Mouse (Mus musculus): ENCODE data around the gene Lrfn4.

Lrfn4 gene

GRCm38 (mm10) chr19:4615151-4616093, at the start of gene Lrfn4:
Gene Lrfn4 (minus strand): TSS chr19:4615667.
- peak; percentile 91 for DNase-seq

DNA sequence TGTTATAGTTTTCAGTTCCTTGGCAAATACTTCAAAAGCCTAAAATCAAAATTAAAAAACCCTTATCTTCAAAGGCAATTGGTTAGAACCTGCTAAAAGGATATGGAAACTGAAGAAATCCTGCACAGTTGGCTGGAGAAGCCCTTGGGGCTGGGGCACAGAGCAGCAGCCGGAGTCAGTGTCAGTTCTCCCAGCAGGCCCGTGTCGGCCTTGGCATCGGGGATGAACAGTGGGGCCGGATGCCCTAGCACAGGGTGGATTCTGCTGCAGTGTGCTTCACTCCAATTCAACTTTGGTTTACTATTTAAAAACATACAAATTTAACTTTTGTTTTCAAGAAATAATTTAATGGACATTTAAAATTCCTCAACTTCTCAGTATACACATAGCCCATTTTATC, 42.7 kb upstream of the Lrfn4 start:
- DNase-seq, result no peak

- DNase-seq, result peak; percentile 63
Measured at GRCm38 (mm10) chr19:4646917-4647492, 31.5 kb upstream of the Lrfn4 start.

- peak; percentile 66 for DNase-seq
Measured at GRCm38 (mm10) chr19:4644271-4644670, 28.8 kb upstream of the Lrfn4 start.

GRCm38 (mm10) chr19:4635986-4636385, 20.5 kb upstream of the Lrfn4 start:
- no peak for DNase-seq

DNA sequence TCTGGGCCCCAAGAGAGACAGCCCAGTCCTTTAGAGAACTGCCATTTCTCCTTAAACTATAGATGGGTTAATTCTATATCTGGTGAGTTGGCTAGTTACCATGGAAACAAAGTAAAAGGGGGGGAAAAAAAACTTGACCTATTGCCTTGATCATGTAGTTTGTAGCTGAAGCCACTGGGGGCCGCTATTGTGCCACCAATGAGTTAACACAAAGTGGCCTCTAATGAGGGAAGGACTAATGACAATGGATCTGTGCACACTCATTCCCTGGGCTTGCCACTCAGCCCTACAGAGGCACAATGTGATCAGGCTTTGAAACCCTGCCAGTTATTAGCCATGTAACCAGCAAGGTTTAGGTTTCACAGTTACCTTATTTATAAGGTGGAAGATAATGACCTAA, 13.4 kb upstream of the Lrfn4 start:
- peak; percentile 80 for DNase-seq

DNA sequence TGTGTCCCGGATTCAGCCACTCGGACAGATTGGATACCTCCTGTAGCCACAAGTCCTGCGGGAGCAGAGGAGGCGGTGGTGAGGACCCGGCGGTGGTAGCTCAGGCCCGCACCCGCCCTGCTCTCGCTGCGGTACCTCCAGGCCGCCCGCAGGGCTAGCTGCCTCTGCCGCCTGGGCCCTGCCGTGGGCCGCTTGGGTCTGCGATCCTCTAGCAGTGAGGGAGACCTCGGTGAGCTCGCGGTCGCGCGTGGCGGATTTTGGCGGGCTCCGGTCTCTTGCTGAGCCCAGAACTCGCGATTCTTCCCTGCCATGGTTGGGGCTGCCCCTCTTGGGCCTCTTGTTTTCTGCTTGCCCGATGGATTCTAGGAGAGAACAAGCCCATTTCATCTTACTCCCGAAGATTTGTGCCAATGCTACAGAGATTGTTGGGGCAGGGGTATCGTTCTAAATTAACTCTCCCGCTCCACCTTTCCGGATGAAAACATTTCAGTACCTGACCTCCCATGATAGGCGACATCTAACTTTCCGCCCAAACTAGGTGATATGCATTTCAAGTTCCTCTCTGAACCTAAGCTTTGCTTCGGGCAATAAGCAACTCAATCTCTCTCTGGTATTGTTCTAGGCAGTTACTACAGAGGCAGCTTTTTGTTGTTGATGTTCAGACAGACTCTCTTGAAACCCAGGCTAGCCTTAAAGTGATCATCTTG, 10.5 kb upstream of the Lrfn4 start:
- DNase-seq, result no peak

DNA sequence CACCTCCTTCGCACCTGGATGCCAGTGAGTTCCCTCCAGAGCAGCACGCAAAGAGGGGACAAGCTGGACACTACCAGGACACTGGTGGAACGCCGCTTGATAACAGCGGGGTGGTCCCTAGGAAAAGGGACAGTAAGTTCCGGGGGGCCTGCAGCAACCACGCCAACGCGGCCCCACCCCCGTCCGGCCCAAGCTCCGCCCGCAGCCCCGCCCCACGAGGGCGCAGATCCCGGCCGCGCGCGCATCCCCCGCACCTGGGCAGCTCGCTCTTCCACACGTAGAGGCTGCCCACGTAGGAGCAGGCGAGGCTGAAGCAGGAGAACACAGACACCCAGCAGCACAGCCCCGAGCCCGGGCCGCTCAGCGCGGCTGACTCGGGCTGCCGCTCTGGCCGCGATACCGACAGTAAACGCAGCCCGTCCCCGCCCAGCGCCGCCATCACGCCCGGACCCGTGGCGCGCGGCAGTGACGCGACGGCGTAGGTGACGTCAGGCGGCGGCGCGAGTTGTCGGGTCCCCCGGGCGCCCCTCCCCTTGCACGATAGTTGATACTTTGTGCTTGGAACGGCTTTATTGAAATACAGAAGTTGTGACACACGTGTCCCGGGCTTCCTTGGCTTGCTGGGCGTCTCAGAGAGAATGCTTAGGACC, 9.8 kb upstream of the Lrfn4 start, which contains the start of gene Rce1:
Gene Rce1, minus strand, starts transcription at position 463 of the 650 bp plus-strand sequence.
- peak; percentile 92 for DNase-seq

- DNase-seq, result no peak
Measured at GRCm38 (mm10) chr19:4624406-4625178, 9.1 kb upstream of the Lrfn4 start.

DNA sequence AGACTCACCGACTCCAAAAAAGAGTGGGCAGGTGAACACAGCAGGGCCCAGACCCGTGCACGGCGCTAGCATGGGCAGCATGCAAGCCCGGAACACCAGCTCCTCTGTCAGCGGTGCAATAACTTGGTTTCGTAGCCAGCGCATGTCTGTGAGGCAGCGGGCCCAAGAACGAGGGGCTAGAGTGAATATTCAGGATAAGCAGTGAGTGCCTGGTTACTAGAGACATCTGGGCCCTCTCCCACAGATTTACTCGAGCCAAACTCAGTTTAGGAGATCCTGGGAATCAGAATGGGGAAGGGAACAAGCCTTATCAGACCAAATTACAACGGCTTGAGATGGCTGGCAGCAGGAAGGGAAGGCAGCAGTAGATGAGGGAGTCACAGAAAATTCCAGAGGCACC, 8.5 kb upstream of the Lrfn4 start:
- DNase-seq, result no peak

GRCm38 (mm10) chr19:4623419-4623818, 8.0 kb upstream of the Lrfn4 start:
- no peak for DNase-seq

DNA sequence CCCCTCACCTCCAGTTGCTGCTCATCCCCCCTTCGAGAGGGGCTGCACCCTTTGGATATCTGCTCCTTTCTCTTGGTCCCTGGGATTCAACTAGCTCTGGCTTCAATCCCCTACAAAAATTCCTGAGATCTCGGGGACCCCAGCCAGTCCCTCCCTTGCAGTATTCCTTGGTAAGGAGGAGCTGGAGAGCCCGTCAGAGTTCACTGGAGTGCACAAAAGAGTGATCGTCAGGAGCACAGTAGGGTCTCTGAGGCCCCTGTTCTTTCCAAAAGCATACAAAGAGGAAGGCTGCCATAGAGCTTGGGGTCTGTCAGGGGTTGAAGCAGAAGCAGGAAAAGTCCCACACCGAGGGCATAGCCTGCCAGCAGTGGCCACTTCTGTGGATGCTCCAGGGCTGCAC, 7.3 kb upstream of the Lrfn4 start:
- DNase-seq, result no peak

GRCm38 (mm10) chr19:4620721-4621120, 5.3 kb upstream of the Lrfn4 start:
- no peak for DNase-seq

- no peak for DNase-seq
Measured at GRCm38 (mm10) chr19:4619461-4619860, 4.0 kb upstream of the Lrfn4 start.

GRCm38 (mm10) chr19:4618183-4618582, 2.7 kb upstream of the Lrfn4 start:
- DNase-seq, result peak; percentile 66

DNA sequence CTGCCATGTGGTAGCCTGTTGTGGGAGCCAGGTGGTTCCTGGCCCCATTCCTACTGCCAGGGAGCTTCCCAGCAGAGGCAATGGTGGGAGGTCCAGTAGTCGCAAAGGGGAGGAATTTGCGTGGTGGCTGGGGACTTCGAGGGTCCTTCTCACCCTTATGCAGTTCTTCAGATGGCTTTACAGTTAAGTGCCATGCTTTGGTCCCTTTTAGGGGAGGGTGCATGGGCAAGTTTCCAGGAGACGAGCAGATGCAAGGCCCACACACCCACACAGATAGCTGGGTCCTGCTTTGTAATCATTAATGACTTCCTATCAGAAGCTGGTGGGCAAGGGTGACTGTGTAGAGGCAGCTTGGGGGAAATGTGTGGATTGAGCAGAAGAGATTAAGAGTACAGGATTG, 1.1 kb upstream of the Lrfn4 start:
- no peak for DNase-seq

DNA sequence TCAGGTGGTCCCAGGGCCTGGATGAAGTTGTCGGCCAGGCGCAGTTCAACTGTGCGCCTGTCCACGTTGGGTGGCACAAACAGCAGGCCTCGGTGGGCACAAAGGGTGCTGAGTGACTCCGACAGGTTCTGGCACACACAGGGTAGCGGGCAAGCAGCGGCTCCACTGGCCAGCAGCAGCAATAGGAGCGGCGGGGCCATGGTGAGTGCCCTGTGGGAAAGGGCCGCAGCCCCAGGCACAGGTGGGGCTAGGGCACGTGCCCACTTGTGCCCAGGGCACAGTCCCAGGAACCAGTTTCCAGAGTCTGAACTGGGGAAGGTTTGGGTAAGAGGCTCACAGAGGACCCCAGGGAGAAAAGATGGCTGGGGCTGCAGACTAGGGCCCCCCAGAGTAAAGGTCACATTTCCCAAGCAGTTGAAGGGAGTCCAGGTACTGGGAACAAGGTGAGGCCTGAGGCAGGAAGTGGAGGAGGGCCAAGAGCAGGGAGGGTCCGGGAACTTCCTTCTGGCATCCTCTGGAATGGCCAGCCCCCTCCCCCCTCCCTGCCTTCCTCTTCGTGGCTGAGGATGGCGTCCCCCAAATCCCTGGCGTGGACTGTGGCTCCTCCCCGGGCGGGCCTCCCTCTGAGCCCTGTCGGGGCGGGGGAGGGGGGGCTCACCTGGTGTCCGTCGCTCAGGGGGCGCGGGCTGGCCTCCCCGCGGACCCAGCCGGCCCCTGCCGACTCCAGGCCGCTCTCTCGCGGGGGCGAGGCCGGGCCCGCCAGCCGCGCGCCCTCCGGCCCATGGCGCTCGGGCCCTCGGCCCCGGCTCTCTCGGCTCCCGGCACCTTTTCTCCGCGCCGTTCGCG, 939 bp downstream of the Lrfn4 start:
- no peak for DNase-seq

GRCm38 (mm10) chr19:4613464-4614304, 1.8 kb downstream of the Lrfn4 start:
- DNase-seq, result no peak

DNA sequence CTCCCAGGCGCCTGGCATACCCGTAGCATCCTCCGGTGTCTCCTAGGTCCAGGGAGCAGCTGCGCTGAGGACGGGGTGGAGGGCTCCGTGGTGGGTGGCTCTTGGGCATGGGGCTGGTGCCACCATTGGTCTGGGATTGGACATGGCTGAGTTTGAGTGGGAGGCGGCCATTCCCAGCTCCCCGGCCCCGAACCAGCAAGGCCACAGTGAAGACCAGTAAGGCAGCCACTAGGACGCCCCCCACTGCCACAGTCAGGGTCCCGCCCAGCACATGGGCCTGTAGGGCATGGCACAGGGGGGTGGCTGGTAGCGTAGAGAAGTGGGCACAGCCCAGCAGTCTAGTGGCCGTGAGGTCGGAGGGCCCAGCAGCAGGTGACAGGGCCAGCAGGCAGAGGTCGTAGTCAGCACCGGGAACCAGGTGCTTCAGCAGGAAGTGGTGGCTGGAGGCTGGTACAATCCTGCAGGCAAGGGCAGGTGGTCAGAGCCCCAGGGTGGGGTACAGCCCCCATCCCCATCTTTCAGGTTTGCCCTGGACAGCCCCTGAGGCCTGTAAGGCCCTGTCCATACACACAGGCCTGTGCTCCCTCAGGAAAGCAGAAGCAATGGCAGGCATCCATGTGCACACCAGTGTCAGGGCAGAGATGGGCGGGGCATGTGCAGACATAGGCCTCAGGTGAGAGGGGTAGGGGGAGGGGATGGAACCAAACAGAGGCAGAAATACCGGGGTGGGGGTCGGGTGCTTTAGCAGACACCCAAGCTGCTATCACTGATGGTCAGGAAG, 3.1 kb downstream of the Lrfn4 start:
- DNase-seq, result no peak

DNA sequence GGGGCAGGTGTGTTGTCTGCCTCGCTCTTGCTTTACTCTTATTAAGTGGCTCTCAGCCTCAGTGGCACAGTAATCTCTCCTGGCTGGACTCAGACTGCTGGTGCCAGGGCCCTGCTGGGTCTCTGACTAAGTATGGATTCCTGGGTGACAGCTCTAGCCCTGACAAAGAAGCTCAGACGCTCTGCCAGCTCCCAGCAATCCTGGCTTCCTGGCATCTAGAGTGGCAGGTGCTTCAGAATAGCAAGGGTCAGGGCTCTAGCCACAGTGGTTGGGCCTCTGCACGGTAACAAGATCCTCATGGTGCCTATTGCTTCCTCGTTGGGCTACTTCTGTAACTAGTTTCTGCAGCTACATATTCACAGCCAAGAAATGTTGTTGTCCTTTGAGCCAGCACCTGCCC, 5.4 kb downstream of the Lrfn4 start:
- no peak for DNase-seq
